Mouse (Mus musculus): ENCODE data around the gene Pink1. TPM values are rescaled to one million over a fixed set of nuclear protein-coding genes. Genes with fewer than 3 reads are reported as not detected.

The Pink1 gene
- 36.9 and 50.4 TPM in 2 replicates for total RNA-seq (2023)

GRCm38 (mm10) chr4:138326077-138326695 is at the start of gene Pink1:
TSS of gene Pink1 (minus strand) at chr4:138326307.

GRCm38 (mm10) chr4:138367641-138368497 is 41.8 kb upstream of the Pink1 start, which contains the start of gene Cda:
TSS of gene Cda (minus strand) at chr4:138367992.

GRCm38 (mm10) chr4:138304340-138305104 is 21.6 kb downstream of the Pink1 start, which contains the start of gene Ddost:
TSS of gene Ddost (plus strand) at chr4:138304730.

Other genes with a start within 250 kb of the Pink1 start
- gene Hp1bp3, start 110.0 kb downstream of the Pink1 start, total RNA-seq (2023), result 108 and 132 TPM in 2 replicates
- 3.4 and 5.3 TPM in 2 replicates for gene Sh2d5, start 75.9 kb downstream of the Pink1 start, total RNA-seq (2023)
- 0.98 and 1.5 TPM in 2 replicates for gene Kif17, start 75.9 kb downstream of the Pink1 start, total RNA-seq (2023)
- 64.1 and 75.0 TPM in 2 replicates for gene Ddost, start 21.6 kb downstream of the Pink1 start, total RNA-seq (2023)
- gene Cda, start 41.7 kb upstream of the Pink1 start, total RNA-seq (2023), result not detected in 2 replicates
- not detected in 2 replicates for gene Fam43b, start 70.2 kb upstream of the Pink1 start, total RNA-seq (2023)
- 27.8 and 39.1 TPM in 2 replicates for gene Mul1, start 108.4 kb upstream of the Pink1 start, total RNA-seq (2023)
- gene Camk2n1, start 128.0 kb upstream of the Pink1 start, total RNA-seq (2023), result 0.68 and 0.69 TPM in 2 replicates

Measured in neutrophil, adult 65 days (primary cell).